Mouse (Mus musculus) midbrain, embryonic 14.5 days (tissue): ENCODE data around the gene Fndc3b. TPM values are rescaled to one million over a fixed set of nuclear protein-coding genes. Genes with fewer than 3 reads are reported as not detected.

ENCODE experiments used
- ATAC-seq: fragments of 200-750 bp; cut with Nextera tagmentation; 2 replicates; pipeline ENCODE4 v1.8.0; 2017; ENCODE audit warnings: moderate number of reproducible peaks, moderate library complexity; ENCODE audit not compliant: low FRiP score, low TSS enrichment
- DNase-seq: peaks from one replicate; pipeline ENCODE4 v3.0.0-alpha.2; 2015
- H3K27ac ChIP-seq: fragments of 300-500 bp; sonication (generic); replicated peaks from 2 replicates; pipeline ENCODE4 v1.5.1; 2014; ENCODE audit warnings: mild to moderate bottlenecking, low read depth, low read length, moderate library complexity
- H3K27me3 ChIP-seq: fragments of 300-500 bp; sonication (generic); 2 replicates; pipeline ENCODE4 v1.6.1; 2014; ENCODE audit warnings: low read length, control low read depth, mixed read lengths; ENCODE audit not compliant: control insufficient read depth, insufficient read depth
- H3K36me3 ChIP-seq: fragments of 300-500 bp; sonication (generic); 2 replicates; pipeline ENCODE4 v1.6.1; 2014; ENCODE audit warnings: low read length, control low read depth; ENCODE audit not compliant: control insufficient read depth, insufficient read depth
- H3K4me1 ChIP-seq: fragments of 300-500 bp; sonication (generic); 2 replicates; pipeline ENCODE4 v1.6.1; 2014; ENCODE audit warnings: mild to moderate bottlenecking, antibody characterized with exemption, low read length, control low read depth; ENCODE audit not compliant: control insufficient read depth, insufficient read depth
- H3K4me2 ChIP-seq: fragments of 300-500 bp; sonication (generic); 2 replicates; pipeline ENCODE4 v1.6.1; 2014; ENCODE audit warnings: mild to moderate bottlenecking, low read length, moderate library complexity
- H3K4me3 ChIP-seq: fragments of 300-500 bp; sonication (generic); replicated peaks from 2 replicates; pipeline ENCODE4 v1.5.1; 2014; ENCODE audit warnings: low read depth, low read length
- H3K9ac ChIP-seq: fragments of 300-500 bp; sonication (generic); replicated peaks from 2 replicates; pipeline ENCODE4 v1.6.1; 2014; ENCODE audit warnings: mild to moderate bottlenecking, low read length, moderate library complexity
- H3K9me3 ChIP-seq: fragments of 300-500 bp; sonication (generic); 2 replicates; pipeline ENCODE4 v1.6.1; 2016; ENCODE audit warnings: low read length, control low read depth, mixed read lengths; ENCODE audit not compliant: control insufficient read depth
- WGBS: fragments of 180-500 bp; shearing (Covaris S2); extraction: QIAGEN DNeasy Blood & Tissue Kit; methylation state at CpG from one replicate; pipeline ENCODE4 v1.1.7; 2014; 5-methylcytosine and 5-hydroxymethylcytosine counted together
- polyA plus RNA-seq: library from polyadenylated mRNA; unstranded; fragments of >200 nt; fragmentation: Nextera tagmentation; extraction: Ambion mirVana; gene quantifications from 2 replicates; pipeline ENCODE4 v1.2.1, GENCODE M21; 2014

Gene Fndc3b
- polyA plus RNA-seq, 1 experiment from 2014 or later = 8.1 TPM

GRCm38 (mm10) chr3:27590823-27591222, 120.3 kb downstream of the Fndc3b start:
- 86% methylated on average over 11 of the region's 11 CpGs for WGBS
- DNase-seq = no peak
- Histone ChIP-seq H3K27me3 (no peaks in the 10 kb centered on the region), H3K4me2 (no peak overlapping the region), H3K36me3 (no peaks in the 10 kb centered on the region), H3K4me1 (0 out of 2 replicates have a peak, but pooled peaks cover 2% of the 10 kb centered on the region), H3K9me3 (no peaks in the 10 kb centered on the region), H3K27ac (no peak overlapping the region), H3K9ac (no peak overlapping the region), H3K4me3 (no peak overlapping the region)
- ATAC-seq = no peak

- no peaks in the 10 kb centered on the region for H3K9me3 ChIP-seq
- DNase-seq (no peak), ATAC-seq (no peak)
- H3K27ac ChIP-seq = no peak overlapping the region
- H3K36me3 ChIP-seq = no peaks in the 10 kb centered on the region
- no peak overlapping the region for H3K4me3 ChIP-seq
- 91% methylated on average over 3 of the region's 3 CpGs for WGBS
- H3K4me2 ChIP-seq = no peak overlapping the region
- no peaks in the 10 kb centered on the region for H3K27me3 ChIP-seq
- 0 out of 2 replicates have a peak, but pooled peaks cover 2% of the 10 kb centered on the region for H3K4me1 ChIP-seq
- H3K9ac ChIP-seq = no peak overlapping the region
Measured at GRCm38 (mm10) chr3:27589305-27589704, 121.8 kb downstream of the Fndc3b start.

- H3K4me1 ChIP-seq = 0 out of 2 replicates have a peak, but pooled peaks cover 2% of the 10 kb centered on the region
- 90% methylated on average over 11 of the region's 11 CpGs for WGBS
- DNase-seq (no peak), ATAC-seq (no peak)
- H3K4me3 ChIP-seq = no peak overlapping the region
- H3K36me3 ChIP-seq = no peaks in the 10 kb centered on the region
- no peaks in the 10 kb centered on the region for H3K9me3 ChIP-seq
- H3K27ac ChIP-seq = no peak overlapping the region
- H3K4me2 ChIP-seq = no peak overlapping the region
- H3K27me3 ChIP-seq = no peaks in the 10 kb centered on the region
- H3K9ac ChIP-seq = no peak overlapping the region
Measured at GRCm38 (mm10) chr3:27588604-27589003, 122.5 kb downstream of the Fndc3b start.

- Histone ChIP-seq H3K9me3 (no peaks in the 10 kb centered on the region), H3K27me3 (no peaks in the 10 kb centered on the region), H3K27ac (no peak overlapping the region), H3K9ac (no peak overlapping the region), H3K4me1 (0 out of 2 replicates have a peak, but pooled peaks cover 2% of the 10 kb centered on the region), H3K4me3 (no peak overlapping the region), H3K36me3 (no peaks in the 10 kb centered on the region), H3K4me2 (no peak overlapping the region)
- DNase-seq = no peak
- no peak for ATAC-seq
- 64% methylated on average over 11 of the region's 11 CpGs for WGBS
Measured at GRCm38 (mm10) chr3:27584607-27585605, 126.2 kb downstream of the Fndc3b start.

- no peak for ATAC-seq
- Histone ChIP-seq H3K4me3 (no peak overlapping the region), H3K9me3 (no peaks in the 10 kb centered on the region), H3K36me3 (no peaks in the 10 kb centered on the region), H3K27me3 (no peaks in the 10 kb centered on the region), H3K27ac (no peak overlapping the region), H3K4me1 (0 out of 2 replicates have a peak, but pooled peaks cover 2% of the 10 kb centered on the region), H3K9ac (no peak overlapping the region), H3K4me2 (no peak overlapping the region)
- WGBS = 65% methylated on average over 6 of the region's 6 CpGs
- peak; percentile 51 for DNase-seq
Measured at GRCm38 (mm10) chr3:27581931-27582840, 128.9 kb downstream of the Fndc3b start.

GRCm38 (mm10) chr3:27580956-27581355, 130.2 kb downstream of the Fndc3b start:
- 0 out of 2 replicates have a peak, but pooled peaks cover 1% of the 10 kb centered on the region for H3K4me1 ChIP-seq
- no peak overlapping the region for H3K9ac ChIP-seq
- DNase-seq = no peak
- H3K4me3 ChIP-seq = no peak overlapping the region
- 0 out of 2 replicates have a peak overlapping the region, but pooled peaks have one; percentile 37 for H3K27ac ChIP-seq
- 91% methylated on average over 8 of the region's 8 CpGs for WGBS
- H3K27me3 ChIP-seq = no peaks in the 10 kb centered on the region
- no peaks in the 10 kb centered on the region for H3K9me3 ChIP-seq
- no peak overlapping the region for H3K4me2 ChIP-seq
- H3K36me3 ChIP-seq = no peaks in the 10 kb centered on the region
- ATAC-seq = no peak

- Histone ChIP-seq H3K9ac (no peak overlapping the region), H3K9me3 (no peaks in the 10 kb centered on the region), H3K4me3 (no peak overlapping the region), H3K4me1 (no peaks in the 10 kb centered on the region), H3K27ac (peak overlapping the region; percentile 52; the same call in 1 of the 2 replicates), H3K36me3 (no peaks in the 10 kb centered on the region), H3K27me3 (no peaks in the 10 kb centered on the region), H3K4me2 (no peak overlapping the region)
- WGBS = 28% methylated on average over 7 of the region's 7 CpGs
- ATAC-seq = no peak
- peak; percentile 40 for DNase-seq
Measured at GRCm38 (mm10) chr3:27579894-27580613, 131.1 kb downstream of the Fndc3b start.

- H3K27ac ChIP-seq = peak overlapping the region; percentile 52
- WGBS = 36% methylated on average over 8 of the region's 8 CpGs
Measured at GRCm38 (mm10) chr3:27579229-27579628, 131.9 kb downstream of the Fndc3b start.

More at GRCm38 (mm10) chr3:27579229-27579628, 131.9 kb downstream of the Fndc3b start:
- Histone ChIP-seq H3K4me3 (no peak overlapping the region), H3K36me3 (no peaks in the 10 kb centered on the region), H3K9me3 (no peaks in the 10 kb centered on the region), H3K4me1 (no peaks in the 10 kb centered on the region), H3K4me2 (no peak overlapping the region), H3K9ac (no peak overlapping the region), H3K27me3 (no peaks in the 10 kb centered on the region)
- DNase-seq (no peak), ATAC-seq (no peak)
